Mouse (Mus musculus): ENCODE measurements at regions not wholly inside any gene's neighbourhood (a gene's known extent, or its start where the extent isn't known, plus 50 kb on each side); places are given as distances from the start of the nearest gene placed in this dataset.

GRCm38 (mm10) chr11:24371687-24371950 lies 293.8 kb downstream of the Bcl11a start:
- no peak for ATAC-seq (ENCODE audit: insufficient number of reproducible peaks, insufficient read depth, low FRiP score, low read depth)
- 81% methylated on average over 5 of the region's 5 CpGs for WGBS

GRCm38 (mm10) chr11:24371963-24372362 lies 294.1 kb downstream of the Bcl11a start:
- no peak overlapping the region for H3K27ac ChIP-seq (replicated peaks in 1 of 2; ENCODE audit: control insufficient read depth in 1 of 2, insufficient read depth in 1 of 2, low read depth in 2 of 2, low read length in 2 of 2)
- 67% methylated on average over 8 of the region's 8 CpGs for WGBS
- no peaks in the 10 kb centered on the region for H3K9me3 ChIP-seq (ENCODE audit: control insufficient read depth, low read length)
- H3K9ac ChIP-seq (ENCODE audit: low read length): no peak overlapping the region
- peaks cover 0 to 8% of the 10 kb centered on the region in 2 experiments; a peak in 1 of 4 replicates for H3K4me1 ChIP-seq (ENCODE audit: control insufficient read depth in 2 of 2, insufficient read depth in 2 of 2, low read length in 2 of 2)
- no peaks in the 10 kb centered on the region for H3K36me3 ChIP-seq (ENCODE audit: control insufficient read depth, insufficient read depth, low read length)
- H3K4me3 ChIP-seq (ENCODE audit: control insufficient read depth in 1 of 2, insufficient read depth in 1 of 2, low read depth in 1 of 2, low read length in 2 of 2): no peak overlapping the region
- ATAC-seq (ENCODE audit: insufficient number of reproducible peaks, insufficient read depth, low FRiP score, low read depth): no peak
- no peaks in the 10 kb centered on the region for H3K27me3 ChIP-seq (ENCODE audit: control insufficient read depth, insufficient read depth, low read length)
- H3K4me2 ChIP-seq (ENCODE audit: low read length): no peak overlapping the region

More at GRCm38 (mm10) chr11:24371687-24371950, 293.8 kb downstream of the Bcl11a start:
- Histone ChIP-seq H3K4me1 (ENCODE audit: control insufficient read depth in 2 of 2, insufficient read depth in 2 of 2, low read length in 2 of 2) (peaks cover 0 to 8% of the 10 kb centered on the region in 2 experiments; a peak in 1 of 4 replicates), H3K4me2 (ENCODE audit: low read length) (no peak overlapping the region), H3K4me3 (ENCODE audit: control insufficient read depth in 1 of 2, insufficient read depth in 1 of 2, low read depth in 1 of 2, low read length in 2 of 2) (no peak overlapping the region), H3K9me3 (ENCODE audit: control insufficient read depth, low read length) (no peaks in the 10 kb centered on the region), H3K9ac (ENCODE audit: low read length) (no peak overlapping the region), H3K27ac (replicated peaks in 1 of 2; ENCODE audit: control insufficient read depth in 1 of 2, insufficient read depth in 1 of 2, low read depth in 2 of 2, low read length in 2 of 2) (no peak overlapping the region), H3K27me3 (ENCODE audit: control insufficient read depth, insufficient read depth, low read length) (no peaks in the 10 kb centered on the region), H3K36me3 (ENCODE audit: control insufficient read depth, insufficient read depth, low read length) (no peaks in the 10 kb centered on the region)

- H3K4me3 ChIP-seq (ENCODE audit: control insufficient read depth in 1 of 2, insufficient read depth in 1 of 2, low read depth in 1 of 2, low read length in 2 of 2): no peak overlapping the region
- no peak overlapping the region for H3K4me2 ChIP-seq (ENCODE audit: low read length)
- WGBS: 61% methylated on average over 5 of the region's 5 CpGs
- ATAC-seq (ENCODE audit: insufficient number of reproducible peaks, insufficient read depth, low FRiP score, low read depth): no peak
- H3K9ac ChIP-seq (ENCODE audit: low read length): no peak overlapping the region
- no peaks in the 10 kb centered on the region for H3K36me3 ChIP-seq (ENCODE audit: control insufficient read depth, insufficient read depth, low read length)
- H3K9me3 ChIP-seq (ENCODE audit: control insufficient read depth, low read length): no peaks in the 10 kb centered on the region
- H3K4me1 ChIP-seq (ENCODE audit: control insufficient read depth in 2 of 2, insufficient read depth in 2 of 2, low read length in 2 of 2): peaks cover 0 to 8% of the 10 kb centered on the region in 2 experiments; a peak in 2 of 4 replicates
- no peaks in the 10 kb centered on the region for H3K27me3 ChIP-seq (ENCODE audit: control insufficient read depth, insufficient read depth, low read length)
- no peak overlapping the region for H3K27ac ChIP-seq (replicated peaks in 1 of 2; ENCODE audit: control insufficient read depth in 1 of 2, insufficient read depth in 1 of 2, low read depth in 2 of 2, low read length in 2 of 2)
Measured at GRCm38 (mm10) chr11:24372616-24373015, 294.8 kb downstream of the Bcl11a start.

- no peaks in the 10 kb centered on the region for H3K9me3 ChIP-seq (ENCODE audit: control insufficient read depth, low read length)
- no peak overlapping the region for H3K4me3 ChIP-seq (ENCODE audit: control insufficient read depth in 1 of 2, insufficient read depth in 1 of 2, low read depth in 1 of 2, low read length in 2 of 2)
- no peak overlapping the region for H3K4me2 ChIP-seq (ENCODE audit: low read length)
- ATAC-seq (ENCODE audit: insufficient number of reproducible peaks, insufficient read depth, low FRiP score, low read depth): no peak
- no peak overlapping the region for H3K9ac ChIP-seq (ENCODE audit: low read length)
- no peak overlapping the region for H3K27ac ChIP-seq (replicated peaks in 1 of 2; ENCODE audit: control insufficient read depth in 1 of 2, insufficient read depth in 1 of 2, low read depth in 2 of 2, low read length in 2 of 2)
- no peaks in the 10 kb centered on the region for H3K36me3 ChIP-seq (ENCODE audit: control insufficient read depth, insufficient read depth, low read length)
- WGBS: 42% methylated on average over 4 of the region's 4 CpGs
- H3K27me3 ChIP-seq (ENCODE audit: control insufficient read depth, insufficient read depth, low read length): no peaks in the 10 kb centered on the region
- peaks cover 0 to 8% of the 10 kb centered on the region in 2 experiments; a peak in 2 of 4 replicates for H3K4me1 ChIP-seq (ENCODE audit: control insufficient read depth in 2 of 2, insufficient read depth in 2 of 2, low read length in 2 of 2)
Measured at GRCm38 (mm10) chr11:24373301-24373700, 295.4 kb downstream of the Bcl11a start.

- WGBS: 43% methylated on average over 2 of the region's 2 CpGs
- Histone ChIP-seq H3K9me3 (ENCODE audit: control insufficient read depth, low read length) (no peaks in the 10 kb centered on the region), H3K9ac (ENCODE audit: low read length) (no peak overlapping the region), H3K4me1 (ENCODE audit: control insufficient read depth in 2 of 2, insufficient read depth in 2 of 2, low read length in 2 of 2) (no peaks in the 10 kb centered on the region; a peak in 1 of 4 replicates), H3K4me2 (ENCODE audit: low read length) (no peak overlapping the region), H3K27ac (replicated peaks in 1 of 2; ENCODE audit: control insufficient read depth in 1 of 2, insufficient read depth in 1 of 2, low read depth in 2 of 2, low read length in 2 of 2) (no peak overlapping the region), H3K27me3 (ENCODE audit: control insufficient read depth, insufficient read depth, low read length) (no peaks in the 10 kb centered on the region), H3K36me3 (ENCODE audit: control insufficient read depth, insufficient read depth, low read length) (no peaks in the 10 kb centered on the region), H3K4me3 (ENCODE audit: control insufficient read depth in 1 of 2, insufficient read depth in 1 of 2, low read depth in 1 of 2, low read length in 2 of 2) (no peak overlapping the region)
- ATAC-seq (ENCODE audit: insufficient number of reproducible peaks, insufficient read depth, low FRiP score, low read depth): no peak
Measured at GRCm38 (mm10) chr11:24377530-24377929, 299.7 kb downstream of the Bcl11a start.

GRCm38 (mm10) chr11:24390578-24390977 lies 312.7 kb downstream of the Bcl11a start:
- no peaks in the 10 kb centered on the region for H3K36me3 ChIP-seq (ENCODE audit: control insufficient read depth, insufficient read depth, low read length)
- WGBS: 76% methylated on average over 5 of the region's 5 CpGs
- H3K4me2 ChIP-seq (ENCODE audit: low read length): no peak overlapping the region
- H3K27me3 ChIP-seq (ENCODE audit: control insufficient read depth, insufficient read depth, low read length): no peaks in the 10 kb centered on the region
- H3K4me3 ChIP-seq (ENCODE audit: control insufficient read depth in 1 of 2, insufficient read depth in 1 of 2, low read depth in 1 of 2, low read length in 2 of 2): no peak overlapping the region
- no peak overlapping the region for H3K27ac ChIP-seq (replicated peaks in 1 of 2; ENCODE audit: control insufficient read depth in 1 of 2, insufficient read depth in 1 of 2, low read depth in 2 of 2, low read length in 2 of 2)
- ATAC-seq (ENCODE audit: insufficient number of reproducible peaks, insufficient read depth, low FRiP score, low read depth): no peak
- no peaks in the 10 kb centered on the region for H3K4me1 ChIP-seq (ENCODE audit: control insufficient read depth in 2 of 2, insufficient read depth in 2 of 2, low read length in 2 of 2)
- no peak overlapping the region for H3K9ac ChIP-seq (ENCODE audit: low read length)
- H3K9me3 ChIP-seq (ENCODE audit: control insufficient read depth, low read length): no peaks in the 10 kb centered on the region

GRCm38 (mm10) chr11:24391385-24391784 lies 313.5 kb downstream of the Bcl11a start:
- no peak overlapping the region for H3K27ac ChIP-seq (replicated peaks in 1 of 2; ENCODE audit: control insufficient read depth in 1 of 2, insufficient read depth in 1 of 2, low read depth in 2 of 2, low read length in 2 of 2)
- no peaks in the 10 kb centered on the region for H3K27me3 ChIP-seq (ENCODE audit: control insufficient read depth, insufficient read depth, low read length)
- ATAC-seq (ENCODE audit: insufficient number of reproducible peaks, insufficient read depth, low FRiP score, low read depth): no peak
- H3K4me2 ChIP-seq (ENCODE audit: low read length): no peak overlapping the region
- H3K9me3 ChIP-seq (ENCODE audit: control insufficient read depth, low read length): no peaks in the 10 kb centered on the region
- 67% methylated on average over 1 of the region's 1 CpGs for WGBS
- no peaks in the 10 kb centered on the region for H3K36me3 ChIP-seq (ENCODE audit: control insufficient read depth, insufficient read depth, low read length)
- no peak overlapping the region for H3K9ac ChIP-seq (ENCODE audit: low read length)
- no peaks in the 10 kb centered on the region for H3K4me1 ChIP-seq (ENCODE audit: control insufficient read depth in 2 of 2, insufficient read depth in 2 of 2, low read length in 2 of 2)
- H3K4me3 ChIP-seq (ENCODE audit: control insufficient read depth in 1 of 2, insufficient read depth in 1 of 2, low read depth in 1 of 2, low read length in 2 of 2): no peak overlapping the region

GRCm38 (mm10) chr11:24395478-24395877 lies 317.6 kb downstream of the Bcl11a start:
- WGBS: 86% methylated on average over 2 of the region's 2 CpGs
- no peak for ATAC-seq (ENCODE audit: insufficient number of reproducible peaks, insufficient read depth, low FRiP score, low read depth)
- Histone ChIP-seq H3K9ac (ENCODE audit: low read length) (no peak overlapping the region), H3K4me3 (ENCODE audit: control insufficient read depth in 1 of 2, insufficient read depth in 1 of 2, low read depth in 1 of 2, low read length in 2 of 2) (no peak overlapping the region), H3K4me1 (ENCODE audit: control insufficient read depth in 2 of 2, insufficient read depth in 2 of 2, low read length in 2 of 2) (no peaks in the 10 kb centered on the region), H3K27ac (replicated peaks in 1 of 2; ENCODE audit: control insufficient read depth in 1 of 2, insufficient read depth in 1 of 2, low read depth in 2 of 2, low read length in 2 of 2) (no peak overlapping the region), H3K4me2 (ENCODE audit: low read length) (no peak overlapping the region), H3K36me3 (ENCODE audit: control insufficient read depth, insufficient read depth, low read length) (no peaks in the 10 kb centered on the region), H3K27me3 (ENCODE audit: control insufficient read depth, insufficient read depth, low read length) (no peaks in the 10 kb centered on the region), H3K9me3 (ENCODE audit: control insufficient read depth, low read length) (no peaks in the 10 kb centered on the region)

Data from heart, embryonic 14.5 days (tissue).